Mouse (Mus musculus): ENCODE results near the gene Gbf1. TPM values are rescaled to one million over a fixed set of nuclear protein-coding genes. Genes with fewer than 3 reads are reported as not detected.

The Gbf1 gene
- total RNA-seq, 2 experiments from 2014 or later, result 48.1 to 59.7 TPM

DNA sequence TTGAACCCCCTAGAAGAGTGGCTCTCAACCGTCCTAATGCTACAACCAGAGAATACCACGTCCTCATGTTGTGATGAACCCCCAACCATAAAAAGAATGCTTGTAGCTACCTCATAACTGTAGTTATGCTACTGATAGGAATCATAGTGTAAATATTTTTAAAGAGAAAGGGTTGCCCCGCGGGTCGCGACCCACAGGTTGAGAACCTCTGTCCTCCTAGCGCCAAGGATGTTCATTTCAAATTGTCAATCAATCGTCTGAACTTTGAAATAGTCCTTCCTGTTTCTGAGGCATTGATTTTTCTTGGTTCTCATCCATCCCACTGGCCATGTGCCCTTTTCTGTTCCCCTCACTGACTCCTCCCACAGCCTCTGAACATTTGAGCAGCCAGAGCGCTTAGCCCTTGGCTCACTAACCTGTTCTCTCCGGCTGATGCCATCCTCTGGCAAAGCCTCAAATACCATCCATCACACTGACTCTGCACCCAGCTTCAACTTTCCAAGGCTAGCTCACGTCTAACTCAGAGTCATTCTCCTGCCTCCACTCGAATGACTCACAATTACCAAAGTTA is 138.3 kb downstream of the Gbf1 start:
- no peak for ATAC-seq (replicated peaks; ENCODE audit: poor library complexity, severe bottlenecking)

DNA sequence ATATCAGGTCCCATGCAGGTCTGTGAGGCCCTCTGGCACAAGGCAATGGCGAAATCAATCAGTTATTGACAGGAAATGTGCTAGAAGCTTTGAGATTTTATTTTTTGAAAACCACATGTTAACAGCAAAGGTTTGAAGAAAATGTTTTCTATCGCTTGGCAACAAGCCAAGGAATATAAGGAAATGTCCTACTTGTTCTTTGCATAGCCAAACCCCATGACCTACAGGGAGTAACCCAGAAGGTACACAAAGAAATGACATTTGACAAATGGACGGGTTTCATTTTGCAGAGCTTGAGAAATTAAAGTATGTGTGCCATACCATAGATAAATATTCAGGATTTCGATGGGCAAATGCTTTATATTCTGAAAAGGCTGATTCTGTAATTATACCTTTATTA is 144.6 kb downstream of the Gbf1 start:
- ATAC-seq (replicated peaks; ENCODE audit: poor library complexity, severe bottlenecking), result no peak

DNA sequence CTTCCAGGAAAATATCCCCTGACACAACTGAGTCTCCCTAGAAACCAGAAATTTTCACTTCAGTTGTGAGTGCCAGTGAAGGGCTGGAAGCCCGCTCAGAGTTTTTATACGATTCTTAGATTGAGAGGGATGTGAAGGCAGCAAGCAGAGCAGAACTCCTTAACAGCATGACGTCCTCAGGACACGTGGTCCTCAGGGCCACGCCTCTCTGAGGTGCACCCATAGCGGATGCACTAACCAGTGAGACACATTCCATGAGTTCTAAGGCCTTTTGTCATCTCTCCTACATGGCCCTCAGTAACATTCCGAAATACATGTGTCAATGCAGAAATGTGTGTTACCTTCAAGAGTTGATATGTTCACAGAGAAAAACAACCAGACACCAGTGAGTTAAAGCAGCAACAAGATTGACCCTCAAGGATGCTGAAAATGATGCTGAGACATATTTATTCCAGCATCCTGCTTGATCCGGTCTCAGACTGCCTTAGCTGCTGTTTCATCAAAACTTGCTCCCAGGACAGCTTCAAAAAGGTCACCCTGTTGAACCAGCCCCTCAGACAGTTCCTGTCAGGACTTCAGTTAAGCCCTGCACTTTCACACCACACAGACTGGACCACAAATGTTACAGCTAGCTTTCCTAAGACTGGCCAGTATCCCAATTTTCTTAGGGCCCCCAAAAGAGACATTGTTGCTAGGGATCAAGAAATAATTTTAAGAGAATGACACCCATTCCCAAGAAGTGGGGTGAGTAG is 148.2 kb downstream of the Gbf1 start:
- ATAC-seq (replicated peaks; ENCODE audit: poor library complexity, severe bottlenecking), result no peak

DNA sequence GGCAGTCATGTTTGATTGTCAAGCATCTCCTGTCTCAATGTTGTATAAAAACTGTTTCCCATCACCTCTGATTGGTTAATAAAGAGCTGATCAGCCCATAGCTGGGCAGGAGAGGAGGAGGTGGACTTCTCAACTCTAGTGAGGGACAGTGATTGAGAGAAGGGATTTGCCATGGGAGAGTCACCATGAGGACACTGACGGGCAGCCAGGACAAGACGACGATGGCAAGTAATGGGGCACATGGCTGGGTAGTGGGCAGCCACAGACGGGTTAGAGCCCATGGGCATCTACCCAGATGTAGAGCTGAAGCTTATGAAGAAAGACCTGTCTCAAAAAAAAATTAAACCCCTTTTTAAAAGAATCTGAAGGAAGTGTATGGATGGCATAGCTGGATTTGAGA is 150.2 kb downstream of the Gbf1 start:
- ATAC-seq (replicated peaks; ENCODE audit: poor library complexity, severe bottlenecking), result no peak

DNA sequence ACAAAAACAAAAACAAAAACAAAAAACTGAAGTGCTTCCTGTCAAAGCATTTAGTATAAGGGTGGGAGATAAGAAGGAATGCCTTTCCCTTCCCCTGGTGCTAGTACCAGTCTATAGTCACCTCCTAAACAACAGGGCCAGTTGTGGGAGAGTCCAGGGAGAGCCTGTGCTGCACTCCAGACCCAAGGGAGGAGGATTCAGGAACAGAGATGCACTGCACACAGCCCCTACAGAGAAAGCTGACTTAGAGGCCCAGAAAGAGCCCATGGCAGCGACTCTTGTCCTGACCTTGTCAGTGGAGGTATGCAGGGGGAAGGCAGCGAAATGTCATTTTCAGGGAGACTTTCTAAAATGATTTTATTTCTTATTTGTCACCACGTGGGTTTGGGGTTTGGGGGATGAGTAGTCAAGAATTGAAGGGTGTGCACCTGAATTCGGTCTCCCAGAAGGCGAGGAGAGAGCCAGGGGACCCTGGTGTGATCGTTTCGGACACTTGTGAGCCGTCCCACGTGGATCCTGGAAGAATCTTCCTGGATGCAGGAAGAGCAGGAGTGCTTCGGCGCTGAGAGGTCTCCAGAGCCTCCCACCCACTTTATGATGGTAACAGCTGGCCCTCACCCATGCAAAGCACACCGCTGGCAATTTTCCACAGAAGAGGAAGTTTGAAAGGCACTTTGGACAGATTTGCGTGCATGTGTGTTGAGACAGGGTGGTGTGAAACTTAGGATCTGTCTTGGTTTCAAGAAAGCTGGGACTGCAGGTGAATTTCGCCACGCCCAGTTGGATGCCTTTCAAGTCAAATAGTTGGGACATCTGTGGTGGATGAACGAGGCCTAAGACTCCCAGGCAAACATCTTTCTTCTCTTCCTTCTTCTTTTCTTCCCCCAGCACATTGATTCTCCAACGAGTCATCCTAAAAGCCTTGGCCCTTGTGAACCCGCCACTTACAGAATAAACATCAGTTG is 151.2 kb downstream of the Gbf1 start:
- ATAC-seq (replicated peaks; ENCODE audit: poor library complexity, severe bottlenecking), result no peak; the same call in 1 of the 2 replicates

DNA sequence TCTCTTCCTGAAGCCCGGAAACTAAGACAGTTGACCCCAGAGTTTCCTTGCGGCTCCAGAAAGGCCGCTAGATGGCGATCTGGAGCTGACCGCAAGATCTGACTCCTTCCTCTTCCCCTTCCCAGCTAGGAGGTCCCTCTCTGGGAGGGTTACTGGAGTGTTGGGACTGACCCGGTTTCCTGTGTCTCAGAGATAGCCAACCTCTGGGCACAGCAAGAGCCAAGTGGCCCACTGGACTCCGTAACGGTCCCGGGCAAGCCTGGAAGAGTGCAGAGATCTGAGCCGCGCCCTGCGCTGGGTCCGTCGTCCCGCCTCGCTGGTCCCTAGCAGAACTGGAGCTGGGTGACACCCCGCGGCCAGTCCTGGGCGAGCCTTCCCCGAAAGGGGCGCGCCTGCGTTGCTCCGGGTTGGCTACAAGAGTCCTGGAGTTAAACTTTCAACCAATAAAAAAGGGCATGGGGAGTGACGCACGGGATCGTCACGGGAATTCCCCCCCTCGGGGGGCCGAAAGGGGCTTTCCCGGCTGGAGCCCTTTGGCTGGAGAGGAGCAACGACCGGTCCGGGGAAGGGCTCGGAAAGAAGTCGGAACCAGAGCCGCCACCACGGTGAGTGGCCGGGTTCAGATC is 152.0 kb downstream of the Gbf1 start, which contains the start of gene Nfkb2:
TSS of gene Nfkb2 (plus strand) at position 105 of the 626 bp plus-strand sequence.
- peak; percentile 55 for ATAC-seq (replicated peaks; ENCODE audit: poor library complexity, severe bottlenecking)

DNA sequence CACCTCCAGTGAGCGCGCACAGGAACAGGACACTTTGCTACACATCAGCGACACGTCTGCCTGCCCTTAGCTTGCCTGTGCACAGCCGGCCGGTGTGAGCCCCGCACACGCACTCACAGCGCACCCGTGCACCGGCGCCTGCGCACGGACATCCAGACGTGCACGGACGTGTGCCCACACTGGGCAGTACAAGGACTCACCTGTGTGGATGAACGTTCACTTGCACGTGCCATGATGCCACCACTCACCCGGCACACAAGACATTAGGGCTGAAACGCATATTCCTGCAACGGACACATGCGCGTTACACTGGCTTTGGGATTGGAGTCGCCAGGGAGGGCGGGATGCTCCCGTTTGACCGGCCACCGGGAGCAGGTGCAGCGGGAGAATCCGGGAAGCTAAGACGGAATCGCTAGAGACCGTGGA is 152.6 kb downstream of the Gbf1 start:
- no peak for ATAC-seq (replicated peaks; ENCODE audit: poor library complexity, severe bottlenecking)

DNA sequence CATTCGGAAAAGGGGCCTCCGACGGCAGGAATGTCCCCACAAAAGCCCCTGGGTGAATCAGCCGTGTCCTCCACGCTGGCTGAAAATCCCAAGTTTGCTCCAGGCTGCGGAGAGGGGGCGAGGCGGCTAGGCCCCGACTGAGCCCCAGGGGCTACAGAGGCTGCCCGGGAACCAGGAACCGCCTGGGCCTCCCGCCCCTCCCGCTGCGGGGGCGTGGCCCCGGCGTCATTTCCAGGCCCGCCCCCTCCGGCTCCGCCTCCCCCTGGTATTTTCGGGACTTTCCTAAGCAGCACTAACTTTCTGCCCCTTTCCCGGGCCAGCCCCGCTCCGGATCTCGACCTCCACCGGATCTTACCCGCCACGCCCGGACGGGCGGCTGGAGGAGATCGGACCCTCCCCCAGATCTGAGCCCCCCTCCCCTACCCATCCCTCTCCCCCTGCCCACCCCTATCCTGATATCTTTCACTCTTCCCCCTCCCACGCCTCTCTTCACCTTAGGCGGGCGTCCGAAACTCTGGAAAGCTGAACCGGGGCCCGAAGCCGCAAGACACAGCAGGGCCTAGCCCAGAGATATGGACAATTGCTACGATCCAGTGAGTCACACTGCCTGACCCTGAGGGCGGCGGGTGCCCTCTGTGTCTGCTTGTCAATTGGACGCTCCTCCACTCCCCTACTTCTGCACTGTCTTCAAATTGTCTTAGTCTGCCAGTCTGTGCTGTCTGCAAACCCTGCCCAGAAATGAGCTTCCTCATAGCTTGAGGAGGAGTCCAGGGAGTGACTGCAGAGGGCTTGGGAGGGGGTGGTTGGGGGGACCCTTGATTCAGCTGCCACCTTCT is 153.3 kb downstream of the Gbf1 start:
- peak; percentile 57 for ATAC-seq (replicated peaks; ENCODE audit: poor library complexity, severe bottlenecking)

DNA sequence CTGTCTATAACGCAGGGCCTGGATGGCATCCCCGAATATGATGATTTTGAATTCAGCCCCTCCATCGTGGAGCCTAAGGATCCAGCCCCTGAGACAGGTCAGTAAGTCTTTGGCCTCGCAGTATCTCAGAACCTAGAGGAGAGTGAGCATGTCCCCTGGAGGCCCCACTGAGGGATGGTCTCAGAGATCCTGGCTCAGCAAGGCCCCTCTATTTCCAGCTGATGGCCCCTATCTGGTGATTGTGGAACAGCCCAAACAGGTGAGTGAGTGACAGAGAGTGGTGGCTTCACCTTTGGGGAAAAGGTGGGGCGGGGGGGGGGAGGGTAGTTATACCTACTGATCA is 153.9 kb downstream of the Gbf1 start:
- ATAC-seq (replicated peaks; ENCODE audit: poor library complexity, severe bottlenecking), result no peak

DNA sequence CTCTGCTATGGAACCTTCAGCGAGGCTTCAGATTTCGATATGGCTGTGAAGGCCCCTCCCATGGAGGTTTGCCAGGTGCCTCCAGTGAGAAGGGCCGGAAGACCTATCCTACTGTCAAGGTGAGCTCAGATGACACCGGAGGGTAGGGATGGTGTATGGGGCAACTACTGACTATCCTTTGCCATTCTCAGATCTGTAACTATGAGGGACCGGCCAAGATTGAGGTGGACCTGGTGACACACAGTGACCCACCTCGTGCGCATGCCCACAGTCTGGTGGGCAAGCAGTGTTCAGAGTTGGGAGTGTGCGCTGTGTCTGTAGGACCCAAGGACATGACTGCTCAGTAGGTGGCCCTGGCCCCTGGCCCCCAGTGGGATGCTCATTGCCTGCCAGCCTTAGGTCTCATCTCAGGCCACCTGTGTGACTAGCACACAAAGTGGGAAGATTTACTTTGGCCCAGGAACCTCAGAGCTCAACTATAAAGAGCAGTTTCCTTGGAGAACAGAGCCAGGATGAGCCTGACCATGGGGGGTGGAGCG is 154.5 kb downstream of the Gbf1 start:
- no peak for ATAC-seq (replicated peaks; ENCODE audit: poor library complexity, severe bottlenecking)

DNA sequence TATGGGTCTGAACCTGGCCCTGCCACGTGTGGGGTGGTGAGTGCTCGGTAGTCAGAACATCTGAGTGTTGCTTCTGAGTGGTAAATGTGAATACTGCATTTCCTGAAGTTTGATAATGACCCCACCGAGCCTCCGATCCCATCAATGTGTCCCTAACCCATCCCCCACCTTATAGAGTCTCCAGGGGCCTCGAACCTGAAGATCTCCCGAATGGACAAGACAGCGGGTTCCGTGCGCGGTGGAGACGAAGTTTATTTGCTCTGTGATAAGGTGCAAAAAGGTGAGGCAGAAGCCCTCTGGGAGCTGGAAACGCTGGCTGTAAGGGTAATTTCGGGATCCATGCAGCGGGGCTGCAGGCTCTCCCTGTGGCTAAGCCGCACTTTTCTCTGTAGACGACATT is 155.5 kb downstream of the Gbf1 start:
- no peak for ATAC-seq (replicated peaks; ENCODE audit: poor library complexity, severe bottlenecking)

DNA sequence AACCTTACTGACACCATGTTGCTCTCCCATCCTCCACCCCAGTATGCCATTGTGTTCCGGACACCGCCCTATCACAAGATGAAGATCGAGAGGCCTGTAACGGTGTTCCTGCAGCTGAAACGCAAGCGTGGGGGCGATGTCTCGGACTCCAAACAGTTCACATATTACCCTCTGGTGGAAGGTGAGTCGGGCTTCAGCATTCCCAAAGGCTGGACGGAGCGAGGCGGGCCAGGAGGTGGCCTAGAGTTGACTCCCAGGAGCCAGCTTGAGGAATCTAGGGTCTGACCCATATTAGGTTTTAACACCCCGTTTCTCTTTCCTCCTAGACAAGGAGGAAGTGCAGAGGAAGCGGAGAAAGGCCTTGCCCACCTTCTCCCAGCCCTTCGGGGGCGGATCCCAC is 156.0 kb downstream of the Gbf1 start:
- no peak for ATAC-seq (replicated peaks; ENCODE audit: poor library complexity, severe bottlenecking)

DNA sequence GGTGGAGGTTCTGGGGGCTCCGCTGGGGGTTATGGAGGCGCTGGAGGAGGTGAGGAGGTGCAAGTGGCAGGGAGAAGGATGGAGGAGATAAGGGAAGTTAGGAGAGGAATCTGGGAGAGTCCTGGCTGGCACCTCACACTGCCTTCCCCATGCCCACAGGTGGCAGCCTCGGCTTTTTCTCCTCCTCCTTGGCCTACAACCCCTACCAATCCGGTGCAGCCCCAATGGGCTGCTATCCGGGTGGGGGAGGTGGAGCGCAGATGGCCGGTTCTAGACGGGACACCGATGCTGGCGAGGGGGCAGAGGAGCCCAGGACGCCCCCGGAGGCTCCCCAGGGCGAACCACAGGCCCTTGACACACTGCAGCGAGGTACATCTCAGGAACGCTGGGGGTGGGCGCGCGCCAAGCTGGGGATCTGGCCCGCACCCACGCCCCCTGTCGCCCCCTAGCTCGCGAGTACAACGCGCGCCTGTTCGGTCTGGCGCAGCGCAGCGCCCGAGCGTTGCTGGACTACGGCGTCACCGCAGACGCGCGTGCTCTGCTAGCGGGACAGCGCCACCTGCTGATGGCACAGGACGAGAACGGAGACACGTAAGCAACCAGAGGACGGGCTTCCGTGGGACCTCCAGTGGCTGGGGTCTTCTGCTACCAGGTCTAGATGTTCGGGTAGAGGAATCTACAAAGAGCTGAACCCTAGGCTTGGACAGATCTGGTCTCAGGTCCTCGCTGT is 156.6 kb downstream of the Gbf1 start:
- peak; percentile 33 for ATAC-seq (replicated peaks; ENCODE audit: poor library complexity, severe bottlenecking)

DNA sequence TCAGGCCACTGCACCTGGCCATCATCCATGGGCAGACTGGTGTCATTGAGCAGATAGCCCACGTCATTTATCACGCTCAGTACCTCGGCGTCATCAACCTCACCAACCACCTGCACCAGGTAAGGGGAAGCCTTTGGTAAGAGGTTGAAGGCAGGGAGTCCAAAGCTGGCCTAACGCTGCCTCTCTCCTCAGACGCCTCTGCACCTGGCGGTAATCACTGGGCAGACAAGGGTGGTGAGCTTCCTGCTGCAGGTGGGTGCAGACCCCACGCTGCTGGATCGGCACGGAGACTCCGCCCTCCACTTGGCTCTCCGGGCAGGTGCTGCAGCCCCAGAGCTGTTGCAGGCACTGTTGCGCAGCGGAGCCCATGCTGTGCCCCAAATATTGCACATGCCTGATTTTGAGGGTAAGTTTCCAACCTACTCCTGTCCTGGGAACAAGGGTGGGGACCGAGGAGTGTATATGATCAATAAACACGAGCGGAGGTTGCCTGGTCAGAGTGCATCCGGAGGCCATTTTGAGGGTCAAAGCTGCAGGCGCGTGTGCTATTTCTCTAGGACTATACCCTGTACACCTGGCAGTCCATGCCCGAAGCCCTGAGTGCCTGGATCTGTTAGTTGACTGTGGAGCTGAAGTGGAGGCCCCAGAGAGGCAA is 157.5 kb downstream of the Gbf1 start:
- ATAC-seq (replicated peaks; ENCODE audit: poor library complexity, severe bottlenecking), result no peak

DNA sequence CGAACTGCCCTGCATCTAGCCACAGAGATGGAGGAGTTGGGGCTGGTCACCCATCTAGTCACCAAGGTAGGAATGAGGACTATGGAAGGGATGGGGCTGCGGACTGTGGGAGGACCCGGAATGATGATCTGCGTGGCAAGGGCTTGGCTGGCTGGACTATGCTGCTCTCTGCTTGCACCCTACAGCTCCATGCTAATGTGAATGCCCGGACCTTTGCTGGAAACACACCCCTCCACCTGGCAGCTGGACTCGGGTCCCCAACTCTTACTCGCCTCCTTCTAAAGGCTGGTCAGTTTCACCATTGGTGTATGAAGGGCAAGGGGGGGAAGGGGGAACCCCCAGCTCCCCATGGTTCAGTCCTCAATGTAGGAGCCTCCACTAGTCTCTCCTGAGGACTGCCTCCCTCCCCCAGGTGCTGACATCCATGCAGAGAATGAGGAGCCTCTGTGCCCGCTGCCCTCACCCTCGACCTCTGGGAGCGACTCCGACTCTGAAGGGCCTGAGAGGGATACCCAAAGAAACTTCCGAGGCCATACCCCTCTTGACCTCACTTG is 158.1 kb downstream of the Gbf1 start:
- no peak for ATAC-seq (replicated peaks; ENCODE audit: poor library complexity, severe bottlenecking)

DNA sequence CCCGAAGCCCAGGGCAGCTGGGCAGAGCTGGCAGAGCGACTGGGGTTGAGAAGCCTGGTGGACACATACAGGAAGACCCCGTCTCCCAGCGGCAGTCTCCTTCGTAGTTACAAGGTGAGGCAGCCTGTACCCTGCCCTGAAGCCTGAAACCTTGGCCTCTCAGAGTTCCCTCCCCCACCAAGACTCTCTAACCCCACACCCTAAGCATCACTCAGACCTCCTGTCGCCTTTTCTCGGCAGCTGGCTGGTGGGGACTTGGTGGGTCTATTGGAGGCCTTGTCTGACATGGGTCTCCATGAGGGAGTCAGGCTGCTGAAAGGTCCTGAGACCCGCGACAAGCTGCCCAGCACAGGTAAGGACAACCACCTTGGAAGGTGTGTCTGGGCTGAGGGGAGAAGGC is 159.0 kb downstream of the Gbf1 start:
- ATAC-seq (replicated peaks; ENCODE audit: poor library complexity, severe bottlenecking), result no peak

DNA sequence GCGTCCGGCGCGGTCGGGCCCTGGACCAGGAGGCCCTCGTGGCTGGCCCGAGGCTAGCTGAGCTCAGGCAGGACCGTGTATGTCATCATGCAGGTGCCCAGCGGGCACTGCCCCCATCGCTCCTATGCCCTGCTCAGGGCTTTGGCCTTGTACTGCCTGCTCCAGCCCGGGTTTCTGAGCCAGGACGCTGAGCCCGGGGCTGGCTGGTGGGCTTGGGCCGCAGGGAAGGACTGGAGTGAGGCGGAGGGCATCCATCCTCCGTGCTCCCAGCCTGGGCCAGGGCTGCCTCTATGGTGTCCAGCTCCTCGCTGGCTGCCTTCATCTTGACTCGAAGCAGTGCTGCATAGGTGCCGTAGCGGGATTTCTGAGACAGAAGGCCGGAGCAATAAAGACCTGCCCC is 160.3 kb downstream of the Gbf1 start:
- ATAC-seq (replicated peaks; ENCODE audit: poor library complexity, severe bottlenecking), result no peak

DNA sequence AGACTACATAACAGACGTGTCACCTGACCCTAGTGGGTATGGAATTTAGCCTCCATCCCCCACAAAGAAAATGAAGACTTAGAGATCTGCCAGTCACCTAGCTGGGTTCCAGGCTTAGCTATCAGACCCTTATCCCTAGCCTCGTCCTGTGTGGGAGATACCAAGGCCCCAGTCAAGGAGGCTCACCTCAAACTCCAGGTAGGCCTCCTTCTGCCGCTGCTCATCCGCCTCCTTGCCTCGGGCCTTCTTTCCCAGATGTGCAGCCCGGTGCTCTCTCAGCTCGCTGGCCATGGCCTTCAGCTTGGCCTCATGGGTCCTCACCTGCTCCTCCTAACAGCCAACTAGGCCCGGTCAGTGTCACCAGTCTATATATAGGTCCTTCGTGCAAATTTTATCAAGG is 160.8 kb downstream of the Gbf1 start:
- ATAC-seq (replicated peaks; ENCODE audit: poor library complexity, severe bottlenecking), result no peak
